Mouse (Mus musculus) liver, embryonic 12.5 days (tissue): ENCODE results near the gene Pgm2. TPM values are rescaled to one million over a fixed set of nuclear protein-coding genes. Genes with fewer than 3 reads are reported as not detected.

ENCODE experiments used
- ATAC-seq: fragments of 200-750 bp; cut with Nextera tagmentation; 2 replicates; pipeline ENCODE4 v1.8.0; 2017; ENCODE audit warnings: moderate number of reproducible peaks, mild to moderate bottlenecking, moderate library complexity
- H3K27ac ChIP-seq: fragments of 300-500 bp; sonication (generic); 2 replicates; pipeline ENCODE4 v1.5.1; 2016; ENCODE audit warnings: mild to moderate bottlenecking
- H3K27me3 ChIP-seq: fragments of 300-500 bp; sonication (generic); replicated peaks from 2 replicates; pipeline ENCODE4 v1.6.1; 2016; ENCODE audit warnings: mild to moderate bottlenecking, moderate library complexity
- H3K36me3 ChIP-seq: fragments of 300-500 bp; sonication (generic); 2 replicates; pipeline ENCODE4 v1.6.1; 2016; ENCODE audit warnings: mild to moderate bottlenecking, moderate library complexity
- H3K4me1 ChIP-seq: fragments of 300-500 bp; sonication (generic); 2 replicates; pipeline ENCODE4 v1.6.1; 2016
- H3K4me2 ChIP-seq: fragments of 300-500 bp; sonication (generic); 2 replicates; pipeline ENCODE4 v1.6.1; 2016; ENCODE audit warnings: mild to moderate bottlenecking, moderate library complexity
- H3K4me3 ChIP-seq: fragments of 300-500 bp; sonication (generic); 2 replicates; pipeline ENCODE4 v1.5.1; 2016; ENCODE audit warnings: mild to moderate bottlenecking, moderate library complexity
- H3K9ac ChIP-seq: fragments of 300-500 bp; sonication (generic); 2 replicates; pipeline ENCODE4 v1.6.1; 2016; ENCODE audit warnings: mild to moderate bottlenecking, moderate library complexity
- H3K9me3 ChIP-seq: fragments of 300-500 bp; sonication (generic); replicated peaks from 2 replicates; pipeline ENCODE4 v1.6.1; 2016; ENCODE audit warnings: mild to moderate bottlenecking, moderate library complexity
- WGBS: fragments of 180-500 bp; shearing (Covaris S2); methylation state at CpG from one replicate; pipeline ENCODE4 v1.1.7; 2016; ENCODE audit not compliant: insufficient replicate concordance; 5-methylcytosine and 5-hydroxymethylcytosine counted together
- microRNA-seq: library from miRNA; unstranded; fragments of <30 nt; microRNA quantifications from one replicate; pipeline ENCODE4, GENCODE M21; 2017
- polyA plus RNA-seq: library from polyadenylated mRNA; unstranded; fragments of >200 nt; fragmentation: Nextera tagmentation; extraction: Ambion mirVana; gene quantifications from 2 replicates; pipeline ENCODE4 v1.2.1, GENCODE M21; 2016

The Pgm2 gene
- polyA plus RNA-seq, 1 experiment from 2014 or later, result 32.3 TPM

GRCm38 (mm10) chr5:64168990-64169540, 76.3 kb downstream of the Pgm2 start:
- peaks cover 21% of the 10 kb centered on the region for H3K4me1 ChIP-seq
- no peak overlapping the region for H3K9ac ChIP-seq
- H3K27ac ChIP-seq, result no peak overlapping the region
- no peak overlapping the region for H3K4me3 ChIP-seq
- H3K4me2 ChIP-seq, result no peak overlapping the region
- H3K27me3 ChIP-seq, result no peaks in the 10 kb centered on the region
- WGBS, result 78% methylated on average over 10 of the region's 10 CpGs
- peak; percentile 52; the same call in 1 of the 2 replicates for ATAC-seq
- H3K36me3 ChIP-seq, result peaks cover 5% of the 10 kb centered on the region; the same call in 1 of the 2 replicates
- no peaks in the 10 kb centered on the region for H3K9me3 ChIP-seq

- no peak for ATAC-seq
- Histone ChIP-seq H3K4me2 (no peak overlapping the region), H3K27me3 (no peaks in the 10 kb centered on the region), H3K9me3 (no peaks in the 10 kb centered on the region), H3K4me3 (no peak overlapping the region), H3K36me3 (peaks cover 5% of the 10 kb centered on the region; the same call in 1 of the 2 replicates), H3K9ac (no peak overlapping the region), H3K4me1 (peaks cover 21% of the 10 kb centered on the region), H3K27ac (no peak overlapping the region)
- WGBS, result 69% methylated on average over 3 of the region's 3 CpGs
Measured at GRCm38 (mm10) chr5:64172884-64173283, 80.1 kb downstream of the Pgm2 start.

GRCm38 (mm10) chr5:64173302-64173701, 80.6 kb downstream of the Pgm2 start:
- WGBS, result 72% methylated on average over 16 of the region's 16 CpGs
- H3K9me3 ChIP-seq, result no peaks in the 10 kb centered on the region
- H3K27me3 ChIP-seq, result no peaks in the 10 kb centered on the region
- no peak overlapping the region for H3K4me2 ChIP-seq
- H3K9ac ChIP-seq, result no peak overlapping the region
- no peak for ATAC-seq
- peaks cover 5% of the 10 kb centered on the region; the same call in 1 of the 2 replicates for H3K36me3 ChIP-seq
- H3K27ac ChIP-seq, result no peak overlapping the region
- H3K4me3 ChIP-seq, result no peak overlapping the region
- H3K4me1 ChIP-seq, result peaks cover 21% of the 10 kb centered on the region

GRCm38 (mm10) chr5:64174429-64174935, 81.7 kb downstream of the Pgm2 start:
- Histone ChIP-seq H3K36me3 (peaks cover 5% of the 10 kb centered on the region; the same call in 1 of the 2 replicates), H3K4me2 (no peak overlapping the region), H3K9me3 (no peaks in the 10 kb centered on the region), H3K9ac (no peak overlapping the region), H3K4me3 (no peak overlapping the region), H3K27ac (no peak overlapping the region), H3K27me3 (no peaks in the 10 kb centered on the region), H3K4me1 (peaks cover 13% of the 10 kb centered on the region)
- 56% methylated on average over 5 of the region's 5 CpGs for WGBS
- ATAC-seq, result no peak

Small RNA genes lying within 50 kb of the gene (microRNA-seq; reads per million reads assigned to microRNA genes)
- gene Gm22395 (not detected), gene Gm23967 (not detected)

Other genes starting within 250 kb of the Pgm2 start
- 8.5 and 8.6 TPM in 2 replicates for gene Rell1, start 124.1 kb upstream of the Pgm2 start, polyA plus RNA-seq
- gene Tbc1d1, start 63.4 kb downstream of the Pgm2 start, polyA plus RNA-seq, result 13.2 and 13.8 TPM in 2 replicates